Mouse (Mus musculus) limb, embryonic 10.5 days (tissue): ENCODE data around the gene AC141477.1. TPM values are rescaled to one million over a fixed set of nuclear protein-coding genes. Genes with fewer than 3 reads are reported as not detected.

Source experiments
- DNase-seq: peaks from one replicate; pipeline ENCODE4 v3.0.0-alpha.2; 2017; ENCODE audit warnings: low spot score
- H3K27ac ChIP-seq: fragments of 300-500 bp; sonication (generic); 2 replicates; pipeline ENCODE4 v1.5.1; 2016; ENCODE audit warnings: mild to moderate bottlenecking
- H3K27me3 ChIP-seq: fragments of 300-500 bp; sonication (generic); 2 replicates; pipeline ENCODE4 v1.6.1; 2016; ENCODE audit warnings: low read depth, mild to moderate bottlenecking; ENCODE audit not compliant: poor library complexity, severe bottlenecking
- H3K36me3 ChIP-seq: fragments of 300-500 bp; sonication (generic); 2 replicates; pipeline ENCODE4 v1.6.1; 2016; ENCODE audit warnings: mild to moderate bottlenecking, moderate library complexity
- H3K4me1 ChIP-seq: fragments of 300-500 bp; sonication (generic); 2 replicates; pipeline ENCODE4 v1.6.1; 2016
- H3K4me3 ChIP-seq: fragments of 300-500 bp; sonication (generic); 2 replicates; pipeline ENCODE4 v1.5.1; 2016; ENCODE audit warnings: mild to moderate bottlenecking, moderate library complexity
- H3K9me3 ChIP-seq: fragments of 300-500 bp; sonication (generic); replicated peaks from 2 replicates; pipeline ENCODE4 v1.6.1; 2016; ENCODE audit warnings: mild to moderate bottlenecking
- WGBS: fragments of 180-500 bp; shearing (Covaris S2); methylation state at CpG from one replicate; pipeline ENCODE4 v1.1.7; 2016; 5-methylcytosine and 5-hydroxymethylcytosine counted together
- polyA plus RNA-seq: library from polyadenylated mRNA; unstranded; fragments of >200 nt; fragmentation: Nextera tagmentation; extraction: Ambion mirVana; gene quantifications from 2 replicates; pipeline ENCODE4 v1.2.1, GENCODE M21; 2016

Gene AC141477.1
- polyA plus RNA-seq, 1 experiment from 2014 or later = not detected

DNA sequence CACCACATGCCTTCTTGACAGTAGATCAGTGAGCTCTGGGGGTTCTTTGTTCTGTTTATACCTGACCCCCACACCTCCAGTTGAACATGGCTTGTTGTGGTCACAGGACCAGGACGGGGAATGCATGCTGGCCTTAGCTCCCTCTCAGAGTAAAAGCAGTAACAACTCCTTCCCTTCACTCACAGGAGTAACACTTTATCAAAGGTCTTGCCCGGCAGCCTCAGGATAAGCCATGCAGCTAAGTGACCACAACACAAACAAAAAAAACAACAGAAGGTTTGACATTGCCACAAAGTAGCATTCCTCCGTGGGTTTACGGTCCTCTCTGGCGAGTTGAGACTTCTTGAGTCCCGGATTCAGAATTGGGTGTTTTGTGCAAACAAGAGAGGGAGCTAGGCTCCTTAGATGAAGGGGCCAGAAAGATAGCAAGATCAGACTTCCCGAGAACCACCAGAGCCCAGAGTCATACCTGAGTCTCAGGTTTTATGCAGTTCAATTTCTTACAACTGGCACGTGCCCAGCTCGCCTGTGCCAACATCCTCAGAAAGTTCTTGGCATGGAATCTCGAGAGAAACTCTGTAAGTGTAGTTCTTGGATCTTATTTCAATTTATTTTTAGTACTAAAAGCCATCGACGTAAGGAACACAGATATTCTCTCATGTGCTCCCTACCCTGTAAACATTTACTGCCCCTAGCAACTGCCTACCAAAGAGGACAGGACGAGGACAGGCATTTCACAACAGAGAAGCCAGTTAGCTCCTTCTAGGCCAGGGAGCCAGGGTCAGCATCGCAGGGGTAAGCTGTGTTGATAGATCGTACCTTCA, 7.4 kb upstream of the AC141477.1 start:
- DNase-seq = no peak
- Histone ChIP-seq H3K4me1 (peaks cover 12% of the 10 kb centered on the region), H3K4me3 (no peak overlapping the region), H3K27ac (no peak overlapping the region), H3K27me3 (no peaks in the 10 kb centered on the region), H3K9me3 (no peaks in the 10 kb centered on the region), H3K36me3 (no peaks in the 10 kb centered on the region)
- WGBS = 83% methylated on average over 15 of the region's 15 CpGs

- WGBS = 87% methylated on average over 4 of the region's 4 CpGs
- DNase-seq = no peak
- Histone ChIP-seq H3K4me3 (no peak overlapping the region), H3K27me3 (no peaks in the 10 kb centered on the region), H3K9me3 (no peaks in the 10 kb centered on the region), H3K4me1 (peaks cover 18% of the 10 kb centered on the region), H3K27ac (no peak overlapping the region), H3K36me3 (no peaks in the 10 kb centered on the region)
These were observed 5.9 kb upstream of the AC141477.1 start for GRCm38 (mm10) chr10:76445996-76446681.

- H3K27ac ChIP-seq = peak within 1 kb of the TSS; percentile 95
- H3K9me3 ChIP-seq = no peaks in the 10 kb centered on the region
- H3K27me3 ChIP-seq = no peaks in the 10 kb centered on the region
- H3K4me3 ChIP-seq = peak within 1 kb of the TSS; percentile 91
- H3K36me3 ChIP-seq = peaks cover 36% of the 10 kb centered on the region
- H3K4me1 ChIP-seq = peaks cover 23% of the 10 kb centered on the region
- DNase-seq = peak; percentile 96
- whole genome bisulfite sequencing = under 1% methylated on average over 78 of the region's 78 CpGs
These were observed 2.2 kb upstream of the AC141477.1 start, which contains the start of gene Pcnt for GRCm38 (mm10) chr10:76442178-76443088. Pcnt (minus strand) TSS chr10:76442786.

- DNase-seq = no peak
- 95% methylated on average over 9 of the region's 9 CpGs for WGBS
- no peaks in the 10 kb centered on the region for H3K9me3 ChIP-seq
- H3K4me3 ChIP-seq = no peak overlapping the region
- H3K27me3 ChIP-seq = no peaks in the 10 kb centered on the region
- peaks cover 20% of the 10 kb centered on the region for H3K4me1 ChIP-seq
- peaks cover 68% of the 10 kb centered on the region for H3K36me3 ChIP-seq
- H3K27ac ChIP-seq = no peak overlapping the region
These were observed 945 bp downstream of the AC141477.1 start for GRCm38 (mm10) chr10:76439107-76439890.

- H3K4me3 ChIP-seq = no peak overlapping the region
- no peaks in the 10 kb centered on the region for H3K27me3 ChIP-seq
- no peak overlapping the region for H3K27ac ChIP-seq
- no peaks in the 10 kb centered on the region for H3K4me1 ChIP-seq
- no peak for DNase-seq
- 96% methylated on average over 11 of the region's 11 CpGs for WGBS
- no peaks in the 10 kb centered on the region for H3K9me3 ChIP-seq
- H3K36me3 ChIP-seq = peaks cover 100% of the 10 kb centered on the region
These were observed 6.3 kb downstream of the AC141477.1 start for GRCm38 (mm10) chr10:76433925-76434324.

GRCm38 (mm10) chr10:76425674-76426073, 14.6 kb downstream of the AC141477.1 start:
- no peak for DNase-seq
- Histone ChIP-seq H3K27ac (no peak overlapping the region), H3K36me3 (peaks cover 99% of the 10 kb centered on the region), H3K27me3 (no peaks in the 10 kb centered on the region), H3K4me1 (no peaks in the 10 kb centered on the region), H3K4me3 (no peak overlapping the region), H3K9me3 (no peaks in the 10 kb centered on the region)
- WGBS = 95% methylated on average over 7 of the region's 7 CpGs

DNA sequence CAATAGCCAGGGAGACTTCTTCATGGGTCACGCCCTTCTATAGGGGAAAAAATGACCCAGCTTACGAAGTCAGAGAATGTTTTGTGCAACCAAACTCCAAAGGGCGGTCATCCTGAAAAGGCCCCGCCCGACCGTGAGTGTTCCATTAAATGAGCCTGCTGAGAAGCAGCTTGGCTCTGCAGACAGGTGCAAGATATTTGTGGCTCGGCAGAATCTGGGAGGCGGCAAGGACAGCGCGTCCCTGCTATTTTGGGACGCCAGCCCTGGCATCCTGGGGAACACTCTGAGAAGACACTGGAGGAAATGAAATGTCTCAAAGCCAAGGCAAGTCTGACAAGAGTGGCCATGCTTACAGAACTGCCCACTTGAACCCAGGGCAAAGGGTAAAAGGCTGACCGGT, 23.4 kb downstream of the AC141477.1 start:
- WGBS = 95% methylated on average over 12 of the region's 12 CpGs
- no peak for DNase-seq
- Histone ChIP-seq H3K27me3 (no peaks in the 10 kb centered on the region), H3K27ac (no peak overlapping the region), H3K4me1 (no peaks in the 10 kb centered on the region), H3K4me3 (no peak overlapping the region), H3K9me3 (no peaks in the 10 kb centered on the region), H3K36me3 (peaks cover 100% of the 10 kb centered on the region)

DNA sequence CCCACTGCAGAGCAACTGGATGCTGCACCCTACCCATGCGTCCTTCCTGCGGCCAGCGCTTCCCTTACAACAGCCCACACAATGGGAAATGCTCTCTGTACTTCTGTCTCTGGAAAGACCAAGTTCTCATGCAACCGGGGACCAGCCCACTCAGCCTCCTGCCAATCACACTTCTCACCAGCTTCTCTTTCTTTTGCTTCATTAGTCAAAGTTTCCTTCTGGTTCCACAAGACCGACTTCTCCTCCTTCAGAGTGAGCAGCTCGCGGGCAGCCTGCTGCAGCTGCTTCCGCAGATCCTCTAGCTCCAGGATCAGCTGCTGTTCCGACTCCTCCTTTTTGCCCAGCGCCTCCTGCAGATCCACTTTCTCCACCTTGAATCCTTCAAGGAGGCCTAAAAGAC, 31.7 kb downstream of the AC141477.1 start:
- no peak for DNase-seq
- WGBS = 94% methylated on average over 10 of the region's 10 CpGs
- Histone ChIP-seq H3K9me3 (no peaks in the 10 kb centered on the region), H3K36me3 (peaks cover 98% of the 10 kb centered on the region), H3K4me1 (no peaks in the 10 kb centered on the region), H3K27me3 (no peaks in the 10 kb centered on the region), H3K27ac (no peak overlapping the region), H3K4me3 (no peak overlapping the region)

DNA sequence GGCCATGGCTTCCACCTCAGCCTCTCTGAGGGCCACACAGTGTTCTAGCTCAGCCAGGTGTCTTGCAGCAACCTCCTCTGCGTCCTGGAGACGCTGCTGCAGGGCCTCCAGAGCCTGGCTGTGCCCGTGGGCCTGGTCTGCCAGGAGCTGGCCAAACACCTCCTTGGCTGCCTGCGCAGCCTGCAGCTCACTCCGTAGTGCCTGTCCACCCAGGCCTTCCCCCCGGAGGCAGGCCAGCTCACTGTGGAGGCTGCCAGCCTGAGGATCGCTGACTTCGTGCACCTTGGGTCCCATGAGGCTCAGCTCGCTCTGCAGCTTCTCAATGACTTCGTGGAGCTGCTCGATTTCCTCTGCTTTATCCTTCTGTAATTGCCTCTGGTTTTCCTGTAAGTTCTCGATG, 47.6 kb downstream of the AC141477.1 start:
- Histone ChIP-seq H3K9me3 (no peaks in the 10 kb centered on the region), H3K4me3 (no peak overlapping the region), H3K27ac (no peak overlapping the region), H3K4me1 (no peaks in the 10 kb centered on the region), H3K27me3 (no peaks in the 10 kb centered on the region), H3K36me3 (peaks cover 93% of the 10 kb centered on the region)
- WGBS = 92% methylated on average over 12 of the region's 12 CpGs
- no peak for DNase-seq

GRCm38 (mm10) chr10:76391786-76392185, 48.5 kb downstream of the AC141477.1 start:
- 88% methylated on average over 9 of the region's 9 CpGs for WGBS
- DNase-seq = peak; percentile 51

DNA sequence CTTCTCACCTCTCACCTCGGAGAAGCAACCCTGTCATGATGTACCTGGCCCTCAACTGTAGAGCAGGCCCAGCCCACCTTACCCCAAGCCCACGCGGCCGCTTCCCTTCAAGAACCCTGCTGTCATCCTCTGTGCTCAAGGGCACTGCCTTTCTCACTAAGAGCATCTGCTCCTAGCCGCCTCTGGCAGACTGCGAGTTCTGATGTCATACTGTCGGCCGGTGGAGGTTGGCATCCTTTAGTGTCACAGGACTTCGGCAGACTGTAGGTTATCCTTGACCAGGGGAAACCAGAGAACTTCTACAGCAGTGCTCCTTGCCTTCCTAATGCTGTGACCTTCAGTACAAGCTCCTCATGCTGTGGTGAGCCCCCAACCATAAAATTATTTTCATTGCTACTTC, 49.1 kb downstream of the AC141477.1 start:
- Histone ChIP-seq H3K4me3 (no peak overlapping the region), H3K9me3 (no peaks in the 10 kb centered on the region), H3K27ac (no peak overlapping the region), H3K4me1 (no peaks in the 10 kb centered on the region), H3K36me3 (peaks cover 92% of the 10 kb centered on the region), H3K27me3 (no peaks in the 10 kb centered on the region)
- DNase-seq = no peak
- WGBS = 96% methylated on average over 9 of the region's 9 CpGs

More at GRCm38 (mm10) chr10:76391786-76392185, 48.5 kb downstream of the AC141477.1 start:
- Histone ChIP-seq H3K27ac (no peak overlapping the region), H3K4me1 (no peaks in the 10 kb centered on the region), H3K36me3 (peaks cover 92% of the 10 kb centered on the region), H3K4me3 (no peak overlapping the region), H3K9me3 (no peaks in the 10 kb centered on the region), H3K27me3 (no peaks in the 10 kb centered on the region)
